Mouse (Mus musculus): ENCODE data around the gene Ube2e2. TPM values are rescaled to one million over a fixed set of nuclear protein-coding genes. Genes with fewer than 3 reads are reported as not detected.
"Not testable (repeated sequence)": the region's sequence is repeated elsewhere in the genome, so short reads cannot be mapped to it uniquely, and the experiment has no call there.

Ube2e2 gene
- polyA plus RNA-seq, 1 experiment from 2014 or later = 40.9 TPM

- Histone ChIP-seq H3K9ac (no peak overlapping the region), H3K36me3 (no peaks in the 10 kb centered on the region), H3K9me3 (no peaks in the 10 kb centered on the region), H3K4me2 (no peak overlapping the region), H3K4me1 (no peaks in the 10 kb centered on the region), H3K27me3 (replicated peaks) (no peaks in the 10 kb centered on the region), H3K4me3 (no peak overlapping the region), H3K27ac (replicated peaks) (no peak overlapping the region)
- 63% methylated on average over 5 of the region's 5 CpGs for WGBS
- no peak for ATAC-seq (ENCODE audit: extremely low read depth, insufficient number of reproducible peaks, low FRiP score, low TSS enrichment)
Measured at GRCm38 (mm10) chr14:18547541-18547940, 346.5 kb downstream of the Ube2e2 start.

DNA sequence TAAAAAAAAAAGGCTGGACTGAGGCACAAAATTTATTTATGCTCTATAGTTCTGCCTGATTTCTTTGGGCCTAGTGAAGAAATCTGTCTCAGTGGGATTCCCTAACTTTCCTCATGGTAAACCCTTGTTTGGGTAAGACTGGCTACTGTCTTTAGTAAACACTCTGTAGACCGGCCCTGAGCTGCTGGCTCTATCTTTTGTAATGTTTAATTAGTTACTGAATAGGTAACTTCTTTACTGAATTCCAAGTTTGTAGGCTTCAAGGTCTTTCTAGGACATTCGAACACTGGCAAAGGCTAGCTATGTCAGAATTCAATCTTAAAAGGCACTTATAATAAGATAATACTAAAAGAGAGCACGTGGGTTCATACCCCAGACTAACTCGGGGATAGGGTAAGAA lies 355.0 kb downstream of the Ube2e2 start:
- not testable (repeated sequence) for H3K36me3 ChIP-seq; ATAC-seq (ENCODE audit: extremely low read depth, insufficient number of reproducible peaks, low FRiP score, low TSS enrichment)
- 70% methylated on average over 4 of the region's 4 CpGs for WGBS

DNA sequence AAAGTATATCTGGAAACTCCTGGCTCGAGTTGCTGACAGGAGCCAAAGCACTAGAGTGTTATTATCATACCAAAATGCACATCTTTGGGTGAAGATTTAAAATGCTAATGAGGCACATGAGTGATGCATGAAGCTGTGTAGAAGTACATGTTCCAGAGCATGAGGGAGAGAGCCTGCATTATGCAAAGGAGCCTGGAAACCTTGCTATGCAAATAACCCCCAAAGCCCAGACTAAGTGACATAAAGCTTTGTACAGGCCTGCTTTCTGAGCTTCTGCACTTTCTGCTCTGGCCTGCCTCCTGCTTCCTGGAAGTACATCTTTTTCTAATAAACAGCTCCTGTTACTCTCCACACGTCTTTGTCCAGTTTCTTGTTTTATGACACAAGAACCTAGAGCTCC lies 363.2 kb downstream of the Ube2e2 start:
- H3K4me3 ChIP-seq = no peak overlapping the region
- no peaks in the 10 kb centered on the region for H3K36me3 ChIP-seq
- no peak for ATAC-seq (ENCODE audit: extremely low read depth, insufficient number of reproducible peaks, low FRiP score, low TSS enrichment)
- peaks cover 3% of the 10 kb centered on the region; the same call in 1 of the 2 replicates for H3K4me1 ChIP-seq
- H3K27me3 ChIP-seq (replicated peaks) = no peaks in the 10 kb centered on the region
- H3K9me3 ChIP-seq = no peaks in the 10 kb centered on the region
- H3K4me2 ChIP-seq = no peak overlapping the region
- WGBS = 48% methylated on average over 2 of the region's 2 CpGs
- H3K9ac ChIP-seq = no peak overlapping the region
- H3K27ac ChIP-seq (replicated peaks) = no peak overlapping the region

More for the DNA sequence above, 355.0 kb downstream of the Ube2e2 start:
- H3K4me2 ChIP-seq; H3K4me3 ChIP-seq; H3K27me3 ChIP-seq (replicated peaks); H3K9me3 ChIP-seq; H3K4me1 ChIP-seq; H3K27ac ChIP-seq (replicated peaks); H3K9ac ChIP-seq: not testable (repeated sequence)

DNA sequence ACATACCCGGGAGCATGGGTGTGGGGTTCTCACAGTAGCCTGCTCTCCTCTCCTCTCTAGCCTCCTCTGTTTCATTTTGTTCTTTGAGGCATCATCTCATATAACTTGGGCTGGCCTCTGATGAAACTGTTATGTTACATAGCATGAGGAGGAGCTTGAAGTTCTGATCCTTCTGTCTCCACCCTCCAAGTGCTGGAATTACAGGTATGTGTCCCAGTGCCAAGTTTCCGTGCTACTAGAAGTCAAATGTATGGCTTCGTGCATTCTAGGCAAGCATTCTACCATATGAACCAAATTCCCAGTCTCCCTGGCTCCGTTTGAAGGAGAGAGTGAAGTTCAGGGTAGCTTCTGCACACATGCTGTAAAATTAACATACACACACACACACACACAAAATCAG lies 363.6 kb downstream of the Ube2e2 start:
- Histone ChIP-seq H3K36me3 (no peaks in the 10 kb centered on the region), H3K4me1 (peaks cover 3% of the 10 kb centered on the region; the same call in 1 of the 2 replicates), H3K4me2 (no peak overlapping the region), H3K27ac (replicated peaks) (no peak overlapping the region), H3K27me3 (replicated peaks) (no peaks in the 10 kb centered on the region), H3K4me3 (no peak overlapping the region), H3K9me3 (no peaks in the 10 kb centered on the region), H3K9ac (no peak overlapping the region)
- WGBS = 50% methylated on average over 4 of the region's 4 CpGs
- no peak for ATAC-seq (ENCODE audit: extremely low read depth, insufficient number of reproducible peaks, low FRiP score, low TSS enrichment)
